Mouse (Mus musculus) neural tube, embryonic 11.5 days (tissue): ENCODE results near the gene Prkab2. TPM values are rescaled to one million over a fixed set of nuclear protein-coding genes. Genes with fewer than 3 reads are reported as not detected.

Source experiments
- ATAC-seq: fragments of 200-750 bp; cut with Nextera tagmentation; 2 replicates; pipeline ENCODE4 v1.8.0; 2017; ENCODE audit warnings: moderate number of reproducible peaks, mild to moderate bottlenecking, moderate TSS enrichment, moderate library complexity; ENCODE audit not compliant: insufficient read depth, low FRiP score, low TSS enrichment
- DNase-seq: peaks from one replicate; pipeline ENCODE4 v3.0.0-alpha.2; 2015; ENCODE audit warnings: low spot score
- H3K27ac ChIP-seq: fragments of 300-500 bp; sonication (generic); 2 replicates; pipeline ENCODE4 v1.5.1; 2014; ENCODE audit warnings: low read depth, mild to moderate bottlenecking, low read length
- H3K27me3 ChIP-seq: fragments of 300-500 bp; sonication (generic); 2 replicates; pipeline ENCODE4 v1.6.1; 2014; ENCODE audit warnings: mild to moderate bottlenecking, low read length, mixed read lengths; ENCODE audit not compliant: control insufficient read depth, insufficient read depth
- H3K36me3 ChIP-seq: fragments of 300-500 bp; sonication (generic); 2 replicates; pipeline ENCODE4 v1.6.1; 2014; ENCODE audit warnings: mild to moderate bottlenecking, low read length, moderate library complexity, mixed read lengths; ENCODE audit not compliant: control insufficient read depth, insufficient read depth
- H3K4me1 ChIP-seq: fragments of 300-500 bp; sonication (generic); 2 replicates; pipeline ENCODE4 v1.6.1; 2014; ENCODE audit warnings: low read length, mixed read lengths; ENCODE audit not compliant: control insufficient read depth, insufficient read depth
- H3K4me2 ChIP-seq: fragments of 300-500 bp; sonication (generic); 2 replicates; pipeline ENCODE4 v1.6.1; 2014; ENCODE audit warnings: low read depth, mild to moderate bottlenecking, moderate library complexity
- H3K4me3 ChIP-seq: fragments of 300-500 bp; sonication (generic); 2 replicates; pipeline ENCODE4 v1.5.1; 2014; ENCODE audit warnings: low read depth, low read length
- H3K9ac ChIP-seq: fragments of 300-500 bp; sonication (generic); 2 replicates; pipeline ENCODE4 v1.6.1; 2014; ENCODE audit warnings: mild to moderate bottlenecking, low read length
- H3K9me3 ChIP-seq: fragments of 300-500 bp; sonication (generic); 2 replicates; pipeline ENCODE4 v1.6.1; 2016; ENCODE audit warnings: low read length; ENCODE audit not compliant: control insufficient read depth
- WGBS: fragments of 180-500 bp; shearing (Covaris S2); extraction: QIAGEN DNeasy Blood & Tissue Kit; methylation state at CpG from one replicate; pipeline ENCODE4 v1.1.7; 2014; 5-methylcytosine and 5-hydroxymethylcytosine counted together
- polyA plus RNA-seq: library from polyadenylated mRNA; unstranded; fragments of >200 nt; fragmentation: Nextera tagmentation; extraction: Ambion mirVana; gene quantifications from 2 replicates; pipeline ENCODE4 v1.2.1, GENCODE M21; 2014

Prkab2 gene
- polyA plus RNA-seq, 1 experiment from 2014 or later = 7.2 TPM

- Histone ChIP-seq H3K27me3 (no peaks in the 10 kb centered on the region), H3K9me3 (no peaks in the 10 kb centered on the region), H3K4me1 (no peaks in the 10 kb centered on the region), H3K9ac (no peak overlapping the region), H3K4me2 (no peak overlapping the region), H3K4me3 (no peak overlapping the region), H3K36me3 (no peaks in the 10 kb centered on the region), H3K27ac (no peak overlapping the region)
- WGBS = 93% methylated on average over 4 of the region's 4 CpGs
- ATAC-seq (no peak), DNase-seq (no peak)
Observed at GRCm38 (mm10) chr3:97620657-97621056, 37.3 kb upstream of the Prkab2 start.

- Histone ChIP-seq H3K4me1 (peaks cover 3% of the 10 kb centered on the region; the same call in 1 of the 2 replicates), H3K27me3 (no peaks in the 10 kb centered on the region), H3K27ac (no peak overlapping the region), H3K9ac (no peak overlapping the region), H3K36me3 (no peaks in the 10 kb centered on the region), H3K9me3 (no peaks in the 10 kb centered on the region), H3K4me3 (no peak overlapping the region), H3K4me2 (no peak overlapping the region)
- WGBS = 50% methylated on average over 2 of the region's 2 CpGs
- no peak for DNase-seq
- ATAC-seq = no peak
Observed at GRCm38 (mm10) chr3:97624611-97625010, 33.4 kb upstream of the Prkab2 start.

- no peaks in the 10 kb centered on the region for H3K36me3 ChIP-seq
- ATAC-seq (no peak), DNase-seq (no peak)
- no peak overlapping the region for H3K4me3 ChIP-seq
- no peaks in the 10 kb centered on the region for H3K9me3 ChIP-seq
- no peaks in the 10 kb centered on the region for H3K27me3 ChIP-seq
- H3K4me2 ChIP-seq = no peak overlapping the region; the same call in 1 of the 2 replicates
- no peak overlapping the region for H3K27ac ChIP-seq
- peaks cover 3% of the 10 kb centered on the region; the same call in 1 of the 2 replicates for H3K4me1 ChIP-seq
- WGBS = 78% methylated on average over 7 of the region's 7 CpGs
- no peak overlapping the region for H3K9ac ChIP-seq
Observed at GRCm38 (mm10) chr3:97627893-97628292, 30.1 kb upstream of the Prkab2 start.

- H3K36me3 ChIP-seq = no peaks in the 10 kb centered on the region
- peak within 1 kb of the TSS; percentile 35 for H3K9ac ChIP-seq
- peak within 1 kb of the TSS; percentile 28 for H3K4me3 ChIP-seq
- WGBS = 6% methylated on average over 18 of the region's 18 CpGs
- H3K27ac ChIP-seq = no peak within 1 kb of the TSS
- H3K4me1 ChIP-seq = peaks cover 3% of the 10 kb centered on the region; the same call in 1 of the 2 replicates
- no peaks in the 10 kb centered on the region for H3K27me3 ChIP-seq
- H3K4me2 ChIP-seq = peak within 1 kb of the TSS; percentile 53
- no peaks in the 10 kb centered on the region for H3K9me3 ChIP-seq
- DNase-seq (peak; percentile 19), ATAC-seq (no peak)
Observed at GRCm38 (mm10) chr3:97628391-97629001, 29.5 kb upstream of the Prkab2 start, which contains the start of gene Fmo5. Gene Fmo5, plus strand, starts transcription at chr3:97628804.

- DNase-seq (no peak), ATAC-seq (no peak)
- no peaks in the 10 kb centered on the region for H3K27me3 ChIP-seq
- H3K36me3 ChIP-seq = no peaks in the 10 kb centered on the region
- no peak overlapping the region for H3K4me2 ChIP-seq
- H3K9me3 ChIP-seq = no peaks in the 10 kb centered on the region
- H3K4me1 ChIP-seq = peaks cover 3% of the 10 kb centered on the region; the same call in 1 of the 2 replicates
- H3K9ac ChIP-seq = no peak overlapping the region
- H3K27ac ChIP-seq = no peak overlapping the region
- 90% methylated on average over 4 of the region's 4 CpGs for WGBS
- no peak overlapping the region for H3K4me3 ChIP-seq
Observed at GRCm38 (mm10) chr3:97629941-97630340, 28.1 kb upstream of the Prkab2 start.

GRCm38 (mm10) chr3:97630746-97631145 is 27.2 kb upstream of the Prkab2 start:
- Histone ChIP-seq H3K4me1 (peaks cover 3% of the 10 kb centered on the region; the same call in 1 of the 2 replicates), H3K4me3 (no peak overlapping the region), H3K4me2 (no peak overlapping the region), H3K27me3 (no peaks in the 10 kb centered on the region), H3K27ac (no peak overlapping the region), H3K36me3 (no peaks in the 10 kb centered on the region), H3K9me3 (no peaks in the 10 kb centered on the region), H3K9ac (no peak overlapping the region)
- 90% methylated on average over 4 of the region's 4 CpGs for WGBS
- DNase-seq = no peak
- ATAC-seq = no peak

- Histone ChIP-seq H3K4me1 (peaks cover 3% of the 10 kb centered on the region; the same call in 1 of the 2 replicates), H3K36me3 (no peaks in the 10 kb centered on the region), H3K4me2 (no peak overlapping the region), H3K4me3 (no peak overlapping the region), H3K9me3 (no peaks in the 10 kb centered on the region), H3K9ac (no peak overlapping the region), H3K27ac (no peak overlapping the region), H3K27me3 (no peaks in the 10 kb centered on the region)
- no peak for ATAC-seq
- DNase-seq = no peak
- 89% methylated on average over 8 of the region's 8 CpGs for WGBS
Observed at GRCm38 (mm10) chr3:97631258-97631860, 26.6 kb upstream of the Prkab2 start.

GRCm38 (mm10) chr3:97633456-97633855 is 24.5 kb upstream of the Prkab2 start:
- DNase-seq (no peak), ATAC-seq (no peak)
- Histone ChIP-seq H3K4me2 (no peak overlapping the region), H3K9me3 (no peaks in the 10 kb centered on the region), H3K9ac (no peak overlapping the region), H3K36me3 (no peaks in the 10 kb centered on the region), H3K4me1 (peaks cover 3% of the 10 kb centered on the region; the same call in 1 of the 2 replicates), H3K27me3 (no peaks in the 10 kb centered on the region), H3K27ac (no peak overlapping the region), H3K4me3 (no peak overlapping the region)
- WGBS = 81% methylated on average over 4 of the region's 4 CpGs

- DNase-seq (no peak), ATAC-seq (no peak)
- WGBS = 88% methylated on average over 3 of the region's 3 CpGs
- Histone ChIP-seq H3K4me3 (no peak overlapping the region), H3K9ac (no peak overlapping the region), H3K4me2 (no peak overlapping the region), H3K36me3 (no peaks in the 10 kb centered on the region), H3K27me3 (no peaks in the 10 kb centered on the region), H3K9me3 (no peaks in the 10 kb centered on the region), H3K4me1 (no peaks in the 10 kb centered on the region), H3K27ac (no peak overlapping the region)
Observed at GRCm38 (mm10) chr3:97634288-97634761, 23.7 kb upstream of the Prkab2 start.
